Mouse (Mus musculus): ENCODE data around the gene Mbnl2. TPM values are rescaled to one million over a fixed set of nuclear protein-coding genes. Genes with fewer than 3 reads are reported as not detected.

Gene Mbnl2
- polyA plus RNA-seq, 2 experiments from 2014 or later, result 44.6 to 46.0 TPM

DNA sequence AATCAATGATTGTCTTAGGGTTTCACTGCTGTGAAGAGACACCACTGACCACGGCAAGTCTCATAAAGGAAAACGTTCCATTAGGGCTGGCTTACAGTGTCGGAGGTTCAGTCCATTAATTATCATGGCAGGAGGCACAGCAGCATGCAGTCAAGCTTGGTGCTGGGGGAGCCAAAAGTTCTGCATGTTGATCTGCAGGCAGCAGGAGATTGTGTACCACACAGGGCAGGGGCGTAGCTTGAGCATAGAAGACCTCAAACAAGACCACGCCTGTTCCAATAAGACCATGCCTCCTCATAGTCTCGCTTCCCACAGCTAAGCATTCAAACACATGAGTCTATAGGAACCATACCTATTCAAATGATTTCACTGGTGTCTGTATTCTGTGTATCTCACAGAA lies 85.7 kb downstream of the Mbnl2 start:
- no peak for ATAC-seq

DNA sequence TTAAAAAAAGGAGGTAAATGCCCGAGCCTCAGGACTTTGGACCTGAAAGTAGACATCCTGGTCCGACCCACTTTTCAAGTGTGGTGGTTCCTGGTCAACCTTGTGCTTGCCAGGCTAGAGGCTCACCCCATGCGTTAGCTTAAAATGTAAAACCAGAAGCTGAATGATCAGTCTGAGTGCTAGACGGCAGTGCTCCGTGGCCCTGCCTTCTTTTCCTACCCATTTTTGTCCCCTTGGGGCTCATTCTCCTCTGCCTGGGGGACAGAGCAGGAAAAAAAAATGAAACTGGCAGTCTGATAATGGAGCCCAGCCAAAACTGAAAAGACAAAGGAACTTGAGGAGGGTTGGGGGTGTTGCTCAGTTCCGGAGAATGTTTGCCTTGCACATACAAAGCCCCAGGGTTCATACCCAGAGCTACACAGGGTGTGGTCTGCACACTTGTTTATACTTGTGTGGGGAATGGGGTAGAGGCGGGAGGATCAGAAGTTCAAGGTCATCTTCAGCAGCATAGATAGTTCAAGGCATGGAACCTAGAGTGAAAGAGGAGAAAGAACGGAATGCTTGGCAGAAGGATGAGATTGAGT lies 87.0 kb downstream of the Mbnl2 start:
- no peak for ATAC-seq

GRCm38 (mm10) chr14:120363090-120363818 lies 87.8 kb downstream of the Mbnl2 start:
- ATAC-seq, result no peak

DNA sequence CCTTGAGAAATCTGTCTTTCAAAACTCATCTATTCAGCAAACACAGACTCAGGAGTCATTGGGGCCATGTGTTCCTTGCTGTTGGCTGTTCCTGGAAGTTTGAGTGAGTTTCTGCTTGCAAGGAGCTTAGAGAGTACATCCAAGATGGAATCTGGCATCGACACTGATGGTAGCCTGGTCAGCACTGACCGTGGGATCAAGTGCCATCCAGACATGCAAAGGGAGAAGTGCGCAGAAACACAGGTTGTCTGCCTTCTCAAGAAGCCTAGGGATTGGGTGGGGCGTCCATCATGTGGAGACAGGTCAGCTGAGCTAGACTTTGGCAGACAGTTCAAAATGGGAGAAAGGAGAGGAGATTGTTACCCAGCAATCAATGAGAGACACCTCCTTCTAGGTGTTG lies 89.6 kb downstream of the Mbnl2 start:
- no peak for ATAC-seq

DNA sequence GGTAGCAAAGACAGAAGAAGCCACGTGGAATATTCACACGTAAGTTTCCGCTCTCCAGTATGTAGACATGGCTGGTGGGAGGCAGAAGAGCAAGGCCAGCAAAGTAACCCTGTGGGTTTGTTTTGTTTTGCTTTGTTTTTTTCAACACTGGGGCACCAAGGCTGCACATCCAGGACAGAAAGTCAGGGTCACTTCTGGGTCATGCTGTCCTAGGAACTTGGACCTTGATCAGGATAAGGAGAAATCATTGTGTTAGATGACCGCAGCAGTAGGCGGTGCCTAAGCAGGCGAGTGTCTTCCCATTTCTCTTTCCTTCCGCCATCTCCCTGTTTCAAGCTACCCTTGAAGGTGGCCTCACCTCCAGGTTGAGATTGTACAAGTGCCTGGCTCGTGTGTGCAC lies 91.5 kb downstream of the Mbnl2 start:
- no peak for ATAC-seq

DNA sequence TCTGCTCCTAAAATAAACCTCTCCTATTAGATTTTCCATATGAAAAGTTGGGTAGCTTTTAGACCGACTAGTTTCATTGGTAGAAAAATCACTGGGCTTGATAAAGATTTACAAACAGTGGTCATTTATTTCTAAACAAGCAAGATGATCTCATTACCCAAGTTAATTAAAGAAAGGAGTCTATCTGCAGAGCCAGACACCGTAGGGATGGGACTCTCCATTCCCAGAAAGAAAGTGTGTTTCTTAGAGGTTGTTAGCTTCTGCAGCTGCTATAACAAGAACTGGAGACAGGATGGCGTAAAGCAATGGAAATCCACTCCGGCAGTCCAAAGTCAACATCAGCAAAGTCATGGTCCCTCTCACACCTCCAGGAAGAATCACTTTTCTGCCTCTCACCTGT lies 92.1 kb downstream of the Mbnl2 start:
- ATAC-seq, result no peak

DNA sequence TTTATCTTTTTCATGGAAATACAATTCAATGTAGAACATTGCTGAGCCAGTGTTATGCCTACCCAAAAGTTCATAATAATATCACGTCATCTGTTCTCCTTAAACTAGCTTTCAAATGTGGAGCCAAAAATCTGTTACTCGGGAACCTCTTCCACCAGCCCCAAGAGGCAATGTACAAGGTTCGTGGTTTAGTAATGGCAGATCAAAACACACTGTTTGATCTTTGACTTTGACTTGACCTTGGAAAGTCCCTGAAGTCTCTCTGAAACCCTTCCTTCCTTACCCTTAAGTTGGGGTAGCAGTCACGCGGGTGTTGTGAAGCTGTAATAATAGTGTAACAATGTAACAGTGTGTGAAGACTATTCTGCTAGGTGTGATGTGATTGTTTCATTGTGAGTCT lies 93.0 kb downstream of the Mbnl2 start:
- no peak for ATAC-seq

DNA sequence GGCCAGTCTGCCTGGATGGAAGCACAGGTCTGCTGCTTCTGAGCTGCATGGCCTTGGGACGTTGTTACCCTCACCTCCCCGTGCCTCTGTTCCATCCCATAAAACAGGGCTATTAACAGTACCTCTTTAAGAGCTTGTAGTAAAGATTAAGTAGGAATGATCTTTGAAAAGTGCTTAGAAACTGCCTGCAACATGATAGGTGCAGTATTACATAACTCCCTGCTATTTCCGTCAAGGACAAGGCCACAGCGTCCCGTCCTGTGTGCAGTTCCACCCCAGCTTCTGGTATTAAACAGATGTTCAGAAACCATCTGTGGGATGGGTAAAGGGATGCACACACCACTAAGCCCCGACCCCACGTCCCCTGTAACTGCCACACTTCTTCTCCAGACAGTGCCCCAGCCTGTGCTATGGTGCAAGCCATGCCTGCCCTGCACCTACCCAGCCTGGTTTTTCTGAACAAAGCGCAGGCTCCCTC lies 93.5 kb downstream of the Mbnl2 start:
- no peak for ATAC-seq

DNA sequence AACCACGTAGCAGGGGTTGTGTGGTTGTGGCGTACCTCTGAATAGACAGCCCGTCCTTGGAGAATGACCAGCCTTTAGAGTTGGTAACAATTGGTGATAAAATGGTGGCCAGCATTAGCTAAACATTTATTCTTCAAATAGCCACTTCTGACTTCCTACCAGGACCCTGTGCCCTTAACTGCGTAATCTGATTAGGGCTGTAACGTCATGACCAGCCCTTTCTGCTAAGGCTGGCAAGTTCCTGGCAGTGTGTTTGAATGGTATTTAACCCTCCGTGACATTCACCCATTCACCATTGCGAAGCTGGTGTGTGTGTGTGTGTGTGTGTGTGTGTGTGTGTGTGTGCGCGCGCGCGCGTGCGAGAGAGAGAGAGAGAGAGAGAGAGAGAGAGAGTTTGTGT lies 94.6 kb downstream of the Mbnl2 start:
- ATAC-seq, result no peak

- ATAC-seq, result no peak
Measured at GRCm38 (mm10) chr14:120370631-120371030, 95.2 kb downstream of the Mbnl2 start.

- ATAC-seq, result no peak
Measured at GRCm38 (mm10) chr14:120371174-120371573, 95.7 kb downstream of the Mbnl2 start.

DNA sequence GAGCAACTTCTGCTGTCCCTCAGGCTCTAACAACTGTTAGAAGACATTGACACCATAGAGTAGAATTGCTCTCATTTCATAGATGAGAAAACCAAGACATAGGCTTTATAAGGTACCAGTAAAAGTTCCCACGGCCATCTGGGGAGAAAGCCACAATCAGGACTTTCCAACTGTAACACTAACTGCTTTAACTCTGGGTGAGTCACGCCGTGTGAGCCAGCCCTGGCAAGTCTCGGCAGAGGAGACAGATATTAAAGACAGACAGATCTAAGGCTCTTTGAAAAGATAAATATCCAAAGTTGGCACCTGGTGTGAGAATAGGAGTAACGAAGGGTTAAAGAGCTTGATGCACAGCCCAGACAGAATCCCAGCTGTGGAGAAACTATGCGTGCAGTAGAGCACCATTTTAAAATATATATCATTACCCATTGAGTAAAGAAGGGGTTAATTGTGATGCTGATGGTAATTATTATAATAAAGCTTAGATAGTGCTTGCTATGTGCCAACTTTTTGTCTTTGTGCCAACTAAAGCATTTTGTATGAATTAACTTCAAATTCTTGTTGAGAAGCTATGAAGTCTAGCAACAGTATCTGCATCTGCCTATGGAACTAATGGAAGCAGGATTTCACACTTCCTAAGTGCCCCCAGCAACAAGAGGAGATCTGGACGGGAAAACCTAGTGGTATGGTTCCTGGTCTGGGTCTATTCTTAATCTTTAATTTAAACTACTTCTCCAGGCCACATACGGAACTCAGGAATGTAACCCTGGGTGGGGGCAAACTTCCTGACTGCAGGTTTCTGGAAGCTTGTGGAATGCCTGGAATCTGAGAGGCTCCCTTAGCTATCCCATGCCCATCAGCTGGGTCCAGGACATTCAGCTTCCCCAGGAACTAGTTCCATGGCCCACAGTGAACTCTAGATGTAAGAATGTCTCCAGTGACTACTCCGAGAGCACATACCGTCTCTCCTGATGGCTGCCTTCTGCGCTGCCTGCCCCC lies 97.9 kb downstream of the Mbnl2 start:
- ATAC-seq, result no peak

DNA sequence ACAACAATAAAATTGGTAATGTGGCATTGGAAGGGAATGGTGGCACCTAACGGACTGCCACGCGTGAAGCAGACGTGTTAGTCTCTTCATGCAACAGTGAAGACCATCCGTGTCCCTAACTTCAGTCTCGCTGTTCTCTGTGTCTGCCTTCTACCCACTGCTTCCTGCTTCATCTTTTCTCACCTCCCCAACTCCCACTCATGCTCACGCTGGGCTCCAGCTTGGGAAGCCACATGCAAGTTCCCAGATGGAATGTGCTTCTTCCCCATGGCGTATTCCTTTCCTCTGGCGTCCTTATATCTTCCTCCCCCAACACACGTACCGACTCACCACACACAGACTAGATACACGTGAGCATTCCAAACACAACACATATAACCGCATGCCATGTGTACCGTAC lies 99.3 kb downstream of the Mbnl2 start:
- no peak for ATAC-seq

GRCm38 (mm10) chr14:120377192-120377591 lies 101.7 kb downstream of the Mbnl2 start:
- no peak for ATAC-seq

- ATAC-seq, result no peak
Measured at GRCm38 (mm10) chr14:120378002-120378401, 102.5 kb downstream of the Mbnl2 start.

DNA sequence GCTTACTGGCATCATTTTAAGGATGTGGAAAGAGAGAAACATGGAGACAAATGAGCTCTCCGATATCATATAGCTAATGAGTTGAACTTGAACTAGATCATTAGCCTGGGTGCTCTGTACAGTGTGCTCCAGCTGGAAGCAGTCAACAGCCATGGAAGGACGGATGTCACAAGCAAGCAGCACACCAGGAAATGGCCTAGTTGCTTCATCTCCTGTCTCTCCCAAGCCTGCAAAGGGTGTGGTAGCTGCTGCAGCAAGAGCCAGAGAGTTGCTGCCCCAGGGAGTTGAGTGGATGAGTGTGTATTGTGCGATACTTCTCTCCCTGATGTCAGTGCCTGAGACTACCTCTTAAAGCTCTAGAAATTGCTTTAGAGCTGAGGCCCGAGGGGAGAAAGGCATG lies 104.2 kb downstream of the Mbnl2 start:
- no peak for ATAC-seq

- ATAC-seq, result no peak
Measured at GRCm38 (mm10) chr14:120381378-120382134, 106.1 kb downstream of the Mbnl2 start.

DNA sequence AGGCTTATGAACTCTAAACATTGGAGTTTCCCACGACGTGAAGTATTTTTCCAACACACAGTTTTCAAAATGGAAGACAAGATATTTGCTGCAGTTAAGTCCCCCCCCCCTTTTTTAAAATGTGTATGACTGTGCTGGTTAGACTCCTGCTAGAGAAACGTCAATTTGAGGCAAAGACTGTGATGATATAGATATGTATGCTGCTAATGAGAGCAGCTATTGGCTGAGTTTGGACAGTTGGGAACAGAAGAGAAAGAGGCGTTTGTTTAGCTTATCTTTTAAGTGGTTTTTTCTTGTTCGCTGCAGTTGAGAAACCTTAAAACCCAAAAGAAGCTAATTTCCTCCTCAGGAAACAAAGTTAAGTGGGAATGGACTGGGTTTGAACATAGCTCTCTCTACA lies 106.7 kb downstream of the Mbnl2 start:
- ATAC-seq, result no peak

GRCm38 (mm10) chr14:120383186-120383851 lies 107.8 kb downstream of the Mbnl2 start:
- no peak for ATAC-seq

DNA sequence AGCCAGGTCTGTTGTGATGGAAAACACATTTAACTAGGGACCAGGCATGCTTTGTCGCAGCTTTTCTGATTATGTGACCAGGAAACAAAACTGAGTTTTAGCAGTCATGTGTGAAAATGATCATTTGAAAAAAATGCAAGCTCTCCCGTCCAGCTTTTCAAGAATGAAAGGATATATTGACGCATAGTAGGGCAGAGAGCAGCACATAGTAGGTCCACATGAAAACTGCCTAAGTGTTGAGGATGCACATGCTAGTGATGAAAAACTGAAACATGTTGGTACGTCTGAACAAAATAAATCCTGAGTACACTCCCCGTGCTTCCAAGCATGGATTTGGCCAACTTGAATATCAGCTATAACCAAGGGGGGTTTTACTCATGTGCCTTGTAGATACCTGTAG lies 109.1 kb downstream of the Mbnl2 start:
- ATAC-seq, result no peak

GRCm38 (mm10) chr14:120387293-120387692 lies 111.8 kb downstream of the Mbnl2 start:
- ATAC-seq, result no peak

All from activated CD4-positive, CD25-positive, alpha-beta regulatory T cell, adult 4 months (primary cell).